Mouse (Mus musculus) embryonic fibroblast, embryonic 13.5 days (primary cell): ENCODE results near the gene Olfr955.

Experiments used
- CTCF ChIP-seq: IDR thresholded peaks from 2 replicates; pipeline ENCODE4 v1.5.1; 2011; ENCODE audit warnings: mild to moderate bottlenecking, control low read depth, low read length, moderate library complexity, borderline replicate concordance; ENCODE audit not compliant: insufficient read depth
- POLR2A ChIP-seq: IDR thresholded peaks from 2 replicates; pipeline ENCODE4 v1.6.1; 2011; ENCODE audit warnings: low read depth, mild to moderate bottlenecking, control low read depth, low read length, moderate library complexity

GRCm38 (mm10) chr9:39518595-39518994 lies 46.9 kb upstream of the Olfr955 start:
- TF ChIP-seq CTCF, result no peak
- TF ChIP-seq POLR2A, result no peak
